Mouse (Mus musculus) hindbrain, embryonic 11.5 days (tissue): ENCODE data around the gene Icam2. TPM values are rescaled to one million over a fixed set of nuclear protein-coding genes. Genes with fewer than 3 reads are reported as not detected.

ENCODE experiments used
- ATAC-seq: fragments of 200-750 bp; cut with Nextera tagmentation; 2 replicates; pipeline ENCODE4 v1.8.0; 2017; ENCODE audit warnings: mild to moderate bottlenecking, moderate TSS enrichment, moderate library complexity; ENCODE audit not compliant: low FRiP score
- DNase-seq: peaks from one replicate; pipeline ENCODE4 v3.0.0-alpha.2; 2015; ENCODE audit warnings: low spot score
- H3K27ac ChIP-seq: fragments of 300-500 bp; sonication (generic); 2 replicates; pipeline ENCODE4 v1.5.1; 2014; ENCODE audit warnings: mild to moderate bottlenecking, low read depth, low read length
- H3K27me3 ChIP-seq: fragments of 300-500 bp; sonication (generic); 2 replicates; pipeline ENCODE4 v1.6.1; 2014; ENCODE audit warnings: mild to moderate bottlenecking, low read length, moderate library complexity, mixed read lengths; ENCODE audit not compliant: control insufficient read depth, insufficient read depth
- H3K36me3 ChIP-seq: fragments of 300-500 bp; sonication (generic); 2 replicates; pipeline ENCODE4 v1.6.1; 2014; ENCODE audit warnings: mild to moderate bottlenecking, low read length, moderate library complexity, mixed read lengths; ENCODE audit not compliant: control insufficient read depth, insufficient read depth
- H3K4me1 ChIP-seq: fragments of 300-500 bp; sonication (generic); replicated peaks from 2 replicates; pipeline ENCODE4 v1.6.1; 2014; ENCODE audit warnings: low read length, mixed read lengths; ENCODE audit not compliant: control insufficient read depth, insufficient read depth
- H3K4me2 ChIP-seq: fragments of 300-500 bp; sonication (generic); replicated peaks from 2 replicates; pipeline ENCODE4 v1.6.1; 2014; ENCODE audit warnings: mild to moderate bottlenecking, low read depth, low read length
- H3K4me3 ChIP-seq: fragments of 300-500 bp; sonication (generic); 2 replicates; pipeline ENCODE4 v1.5.1; 2014; ENCODE audit warnings: low read depth, low read length
- H3K9ac ChIP-seq: fragments of 300-500 bp; sonication (generic); 2 replicates; pipeline ENCODE4 v1.6.1; 2014; ENCODE audit warnings: low read depth, low read length
- H3K9me3 ChIP-seq: fragments of 300-500 bp; sonication (generic); 2 replicates; pipeline ENCODE4 v1.6.1; 2016; ENCODE audit warnings: low read length; ENCODE audit not compliant: control insufficient read depth
- WGBS: fragments of 180-500 bp; shearing (Covaris S2); extraction: QIAGEN DNeasy Blood & Tissue Kit; methylation state at CpG from one replicate; pipeline ENCODE4 v1.1.7; 2014; 5-methylcytosine and 5-hydroxymethylcytosine counted together
- polyA plus RNA-seq: library from polyadenylated mRNA; unstranded; fragments of >200 nt; fragmentation: Nextera tagmentation; extraction: Ambion mirVana; gene quantifications from 2 replicates; pipeline ENCODE4 v1.2.1, GENCODE M21; 2014

The Icam2 gene
- polyA plus RNA-seq, 1 experiment from 2014 or later = 19.1 TPM

- 86% methylated on average over 9 of the region's 9 CpGs for WGBS
- DNase-seq (no peak), ATAC-seq (no peak)
- H3K27me3 ChIP-seq = no peaks in the 10 kb centered on the region
- no peaks in the 10 kb centered on the region for H3K36me3 ChIP-seq
- H3K4me1 ChIP-seq = no peaks in the 10 kb centered on the region
- no peak overlapping the region for H3K27ac ChIP-seq
- H3K4me2 ChIP-seq = no peak overlapping the region
- H3K9me3 ChIP-seq = no peaks in the 10 kb centered on the region
- no peak overlapping the region for H3K9ac ChIP-seq
- H3K4me3 ChIP-seq = no peak overlapping the region
Measured at GRCm38 (mm10) chr11:106419262-106420102, 31.6 kb upstream of the Icam2 start.

GRCm38 (mm10) chr11:106418622-106419196 lies 30.8 kb upstream of the Icam2 start:
- H3K9me3 ChIP-seq = no peaks in the 10 kb centered on the region
- no peaks in the 10 kb centered on the region for H3K4me1 ChIP-seq
- no peak overlapping the region for H3K27ac ChIP-seq
- ATAC-seq (no peak), DNase-seq (peak; percentile 93)
- H3K4me3 ChIP-seq = no peak overlapping the region
- H3K27me3 ChIP-seq = no peaks in the 10 kb centered on the region
- WGBS = 40% methylated on average over 4 of the region's 4 CpGs
- H3K4me2 ChIP-seq = no peak overlapping the region
- no peaks in the 10 kb centered on the region for H3K36me3 ChIP-seq
- no peak overlapping the region for H3K9ac ChIP-seq

- H3K9ac ChIP-seq = no peak overlapping the region
- H3K9me3 ChIP-seq = no peaks in the 10 kb centered on the region
- no peaks in the 10 kb centered on the region for H3K36me3 ChIP-seq
- H3K4me1 ChIP-seq = no peaks in the 10 kb centered on the region
- H3K4me3 ChIP-seq = no peak overlapping the region
- no peaks in the 10 kb centered on the region for H3K27me3 ChIP-seq
- no peak overlapping the region for H3K4me2 ChIP-seq
- H3K27ac ChIP-seq = no peak overlapping the region
- DNase-seq = no peak
- ATAC-seq = no peak
- 87% methylated on average over 2 of the region's 2 CpGs for WGBS
Measured at GRCm38 (mm10) chr11:106417860-106418259, 30.0 kb upstream of the Icam2 start.

GRCm38 (mm10) chr11:106416331-106416730 lies 28.5 kb upstream of the Icam2 start:
- no peaks in the 10 kb centered on the region for H3K27me3 ChIP-seq

GRCm38 (mm10) chr11:106412641-106413360 lies 24.9 kb upstream of the Icam2 start:
- H3K36me3 ChIP-seq = no peaks in the 10 kb centered on the region
- H3K4me3 ChIP-seq = no peak overlapping the region
- no peak overlapping the region for H3K27ac ChIP-seq
- WGBS = 89% methylated on average over 3 of the region's 3 CpGs
- H3K4me2 ChIP-seq = no peak overlapping the region
- H3K9ac ChIP-seq = no peak overlapping the region
- no peaks in the 10 kb centered on the region for H3K9me3 ChIP-seq
- DNase-seq (no peak), ATAC-seq (no peak)
- H3K4me1 ChIP-seq = no peaks in the 10 kb centered on the region
- no peaks in the 10 kb centered on the region for H3K27me3 ChIP-seq

More at GRCm38 (mm10) chr11:106416331-106416730, 28.5 kb upstream of the Icam2 start:
- Histone ChIP-seq H3K36me3 (no peaks in the 10 kb centered on the region), H3K9ac (no peak overlapping the region), H3K4me3 (no peak overlapping the region), H3K27ac (no peak overlapping the region), H3K4me1 (no peaks in the 10 kb centered on the region), H3K9me3 (no peaks in the 10 kb centered on the region), H3K4me2 (no peak overlapping the region)
- WGBS = 78% methylated on average over 3 of the region's 3 CpGs
- DNase-seq (no peak), ATAC-seq (no peak)

- Histone ChIP-seq H3K27ac (no peak overlapping the region), H3K4me1 (no peaks in the 10 kb centered on the region), H3K4me2 (no peak overlapping the region), H3K9me3 (no peaks in the 10 kb centered on the region), H3K4me3 (no peak overlapping the region), H3K9ac (no peak overlapping the region), H3K27me3 (no peaks in the 10 kb centered on the region), H3K36me3 (no peaks in the 10 kb centered on the region)
- 97% methylated on average over 2 of the region's 2 CpGs for WGBS
- DNase-seq = no peak
- no peak for ATAC-seq
Measured at GRCm38 (mm10) chr11:106411157-106411556, 23.3 kb upstream of the Icam2 start.

GRCm38 (mm10) chr11:106410507-106410906 lies 22.6 kb upstream of the Icam2 start:
- no peak overlapping the region for H3K9ac ChIP-seq
- H3K4me3 ChIP-seq = no peak overlapping the region
- no peak overlapping the region for H3K27ac ChIP-seq
- ATAC-seq = no peak
- 91% methylated on average over 3 of the region's 3 CpGs for WGBS
- no peak for DNase-seq
- H3K9me3 ChIP-seq = no peaks in the 10 kb centered on the region
- H3K4me2 ChIP-seq = no peak overlapping the region
- H3K36me3 ChIP-seq = no peaks in the 10 kb centered on the region
- no peaks in the 10 kb centered on the region for H3K4me1 ChIP-seq
- no peaks in the 10 kb centered on the region for H3K27me3 ChIP-seq

GRCm38 (mm10) chr11:106410011-106410410 lies 22.1 kb upstream of the Icam2 start:
- H3K4me3 ChIP-seq = no peak overlapping the region
- no peaks in the 10 kb centered on the region for H3K4me1 ChIP-seq
- no peak overlapping the region for H3K4me2 ChIP-seq
- DNase-seq (no peak), ATAC-seq (no peak)
- H3K27me3 ChIP-seq = no peaks in the 10 kb centered on the region
- H3K9ac ChIP-seq = no peak overlapping the region
- no peaks in the 10 kb centered on the region for H3K36me3 ChIP-seq
- no peaks in the 10 kb centered on the region for H3K9me3 ChIP-seq
- 83% methylated on average over 4 of the region's 4 CpGs for WGBS
- no peak overlapping the region for H3K27ac ChIP-seq
